Mouse (Mus musculus) cortical plate, adult 2 months (tissue): ENCODE data around the gene Celf2.

Experiments
- CTCF ChIP-seq: fragments of 200-500 bp; IDR thresholded peaks from 2 replicates; pipeline ENCODE4 v1.5.1; 2011; ENCODE audit warnings: mild to moderate bottlenecking, control low read depth, low read length; ENCODE audit not compliant: insufficient read depth; ENCODE audit errors: extremely low read depth
- POLR2A ChIP-seq: fragments of 200-500 bp; IDR thresholded peaks from 2 replicates; pipeline ENCODE4 v1.6.1; 2011; ENCODE audit warnings: mild to moderate bottlenecking, low read length, control low read depth; ENCODE audit not compliant: insufficient read depth; ENCODE audit errors: extremely low read depth

DNA sequence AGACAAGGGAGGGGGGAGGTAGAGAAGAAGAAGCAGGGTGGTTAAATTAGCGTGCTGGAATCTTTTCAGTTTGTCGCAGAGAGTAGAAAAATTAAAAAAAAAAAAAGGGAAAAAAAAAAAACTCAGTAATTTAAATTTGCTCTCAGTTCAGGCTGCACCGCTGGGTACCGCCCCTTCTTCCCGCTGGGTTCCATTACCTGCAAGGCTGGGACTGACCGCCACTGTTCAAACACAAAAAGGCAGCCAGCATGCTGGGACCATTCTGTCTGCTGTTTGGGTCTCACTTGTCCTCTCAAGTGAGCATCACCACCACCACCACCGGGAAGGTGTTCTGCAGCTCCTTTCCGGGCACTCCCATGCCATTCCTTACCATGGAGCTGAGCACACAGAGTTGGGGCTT is 113.4 kb downstream of the Celf2 start:
- TF ChIP-seq CTCF (no peak), POLR2A (peak; percentile 58)
